Mouse (Mus musculus) heart, adult 2 months (tissue): ENCODE results near the gene Spg11.
A peak's percentile ranks its signal among the peaks of the same experiment; 100 is the strongest.

Experiments used
- CTCF ChIP-seq: fragments of 200-600 bp; IDR thresholded peaks from 2 replicates; pipeline ENCODE4 v1.8.1; 2022; ENCODE audit warnings: antibody characterized with exemption, mild to moderate bottlenecking, moderate library complexity
- POLR2A ChIP-seq: fragments of 200-500 bp; IDR thresholded peaks from 2 replicates; pipeline ENCODE4 v1.6.1; 2011; ENCODE audit warnings: mild to moderate bottlenecking, low read depth, low read length, control low read depth; ENCODE audit not compliant: insufficient read depth

DNA sequence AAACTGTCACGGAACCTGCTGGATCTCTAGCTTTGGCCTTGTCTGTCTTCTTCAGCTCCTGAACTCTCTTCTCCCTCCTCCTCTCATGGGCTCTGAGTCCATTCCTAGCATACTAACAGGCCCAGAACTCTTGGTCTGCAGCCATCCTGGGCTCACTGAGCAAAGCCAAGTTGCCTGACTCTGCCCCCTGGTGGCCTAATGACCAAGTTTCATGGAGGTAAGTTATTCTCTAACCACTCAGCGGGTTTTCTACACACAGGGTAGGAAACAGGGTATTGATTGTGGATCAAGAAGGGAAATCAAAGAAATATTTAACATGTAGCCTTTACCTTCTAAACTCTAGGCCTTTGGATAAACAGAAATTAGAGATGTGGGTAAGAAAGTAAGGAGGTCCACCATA is 42.5 kb upstream of the Spg11 start, which contains the start of gene Trim69:
- no peak for TF ChIP-seq POLR2A
- peak; percentile 96 for TF ChIP-seq CTCF
